Mouse (Mus musculus): ENCODE data around the gene Socs1. TPM values are rescaled to one million over a fixed set of nuclear protein-coding genes. Genes with fewer than 3 reads are reported as not detected.

Socs1 gene
- polyA plus RNA-seq, 1 experiment: 279 TPM

- WGBS: 79% methylated on average over 8 of the region's 8 CpGs
- TF ChIP-seq CTCF (IDR thresholded peaks at IDR 0.05; ENCODE audit: borderline replicate concordance, control insufficient read depth, extremely low read depth, insufficient read depth, low read length, poor library complexity): no peak
- TF ChIP-seq POLR2A (IDR thresholded peaks at IDR 0.05; ENCODE audit: control insufficient read depth, extremely low read depth, insufficient read depth, low read length, poor library complexity): no peak
- H3K27ac ChIP-seq (ENCODE audit: control insufficient read depth, insufficient read depth, low read length): no peak overlapping the region
- H3K4me1 ChIP-seq (replicated peaks; ENCODE audit: control insufficient read depth, insufficient read depth, low read length): peaks cover 24% of the 10 kb centered on the region
- no peaks in the 10 kb centered on the region for H3K36me3 ChIP-seq (ENCODE audit: control insufficient read depth, insufficient read depth, low read length)
- H3K4me3 ChIP-seq (ENCODE audit: control insufficient read depth, insufficient read depth, low read length): no peak overlapping the region
- H3K27me3 ChIP-seq (ENCODE audit: control insufficient read depth, insufficient read depth, low read length): no peaks in the 10 kb centered on the region
- DNase-seq: no peak
Measured at GRCm38 (mm10) chr16:10761182-10761581, 24.2 kb downstream of the Socs1 start.

GRCm38 (mm10) chr16:10756168-10756567 lies 29.2 kb downstream of the Socs1 start:
- no peaks in the 10 kb centered on the region for H3K36me3 ChIP-seq (ENCODE audit: control insufficient read depth, insufficient read depth, low read length)
- no peak overlapping the region for H3K4me3 ChIP-seq (ENCODE audit: control insufficient read depth, insufficient read depth, low read length)
- WGBS: 78% methylated on average over 6 of the region's 6 CpGs
- H3K27ac ChIP-seq (ENCODE audit: control insufficient read depth, insufficient read depth, low read length): no peak overlapping the region
- H3K4me1 ChIP-seq (replicated peaks; ENCODE audit: control insufficient read depth, insufficient read depth, low read length): peaks cover 32% of the 10 kb centered on the region
- H3K27me3 ChIP-seq (ENCODE audit: control insufficient read depth, insufficient read depth, low read length): no peaks in the 10 kb centered on the region
- no peak for DNase-seq
- TF ChIP-seq POLR2A (IDR thresholded peaks at IDR 0.05; ENCODE audit: control insufficient read depth, extremely low read depth, insufficient read depth, low read length, poor library complexity) (no peak), CTCF (IDR thresholded peaks at IDR 0.05; ENCODE audit: borderline replicate concordance, control insufficient read depth, extremely low read depth, insufficient read depth, low read length, poor library complexity) (no peak)

GRCm38 (mm10) chr16:10754521-10755296 lies 30.6 kb downstream of the Socs1 start:
- no peak for DNase-seq
- no peak overlapping the region for H3K27ac ChIP-seq (ENCODE audit: control insufficient read depth, insufficient read depth, low read length)
- WGBS: 99% methylated on average over 3 of the region's 3 CpGs
- H3K4me1 ChIP-seq (replicated peaks; ENCODE audit: control insufficient read depth, insufficient read depth, low read length): peaks cover 36% of the 10 kb centered on the region
- no peak for TF ChIP-seq POLR2A (IDR thresholded peaks at IDR 0.05; ENCODE audit: control insufficient read depth, extremely low read depth, insufficient read depth, low read length, poor library complexity)
- no peak for TF ChIP-seq CTCF (IDR thresholded peaks at IDR 0.05; ENCODE audit: borderline replicate concordance, control insufficient read depth, extremely low read depth, insufficient read depth, low read length, poor library complexity)
- H3K27me3 ChIP-seq (ENCODE audit: control insufficient read depth, insufficient read depth, low read length): no peaks in the 10 kb centered on the region
- H3K36me3 ChIP-seq (ENCODE audit: control insufficient read depth, insufficient read depth, low read length): no peaks in the 10 kb centered on the region
- H3K4me3 ChIP-seq (ENCODE audit: control insufficient read depth, insufficient read depth, low read length): no peak overlapping the region

- peaks cover 54% of the 10 kb centered on the region for H3K4me1 ChIP-seq (replicated peaks; ENCODE audit: control insufficient read depth, insufficient read depth, low read length)
- no peak overlapping the region for H3K4me3 ChIP-seq (ENCODE audit: control insufficient read depth, insufficient read depth, low read length)
- no peaks in the 10 kb centered on the region for H3K36me3 ChIP-seq (ENCODE audit: control insufficient read depth, insufficient read depth, low read length)
- DNase-seq: no peak
- H3K27me3 ChIP-seq (ENCODE audit: control insufficient read depth, insufficient read depth, low read length): no peaks in the 10 kb centered on the region
- TF ChIP-seq POLR2A (IDR thresholded peaks at IDR 0.05; ENCODE audit: control insufficient read depth, extremely low read depth, insufficient read depth, low read length, poor library complexity) (no peak), CTCF (IDR thresholded peaks at IDR 0.05; ENCODE audit: borderline replicate concordance, control insufficient read depth, extremely low read depth, insufficient read depth, low read length, poor library complexity) (no peak)
- WGBS: 61% methylated on average over 7 of the region's 7 CpGs
- H3K27ac ChIP-seq (ENCODE audit: control insufficient read depth, insufficient read depth, low read length): no peak overlapping the region
Measured at GRCm38 (mm10) chr16:10749824-10750223, 35.5 kb downstream of the Socs1 start.

DNA sequence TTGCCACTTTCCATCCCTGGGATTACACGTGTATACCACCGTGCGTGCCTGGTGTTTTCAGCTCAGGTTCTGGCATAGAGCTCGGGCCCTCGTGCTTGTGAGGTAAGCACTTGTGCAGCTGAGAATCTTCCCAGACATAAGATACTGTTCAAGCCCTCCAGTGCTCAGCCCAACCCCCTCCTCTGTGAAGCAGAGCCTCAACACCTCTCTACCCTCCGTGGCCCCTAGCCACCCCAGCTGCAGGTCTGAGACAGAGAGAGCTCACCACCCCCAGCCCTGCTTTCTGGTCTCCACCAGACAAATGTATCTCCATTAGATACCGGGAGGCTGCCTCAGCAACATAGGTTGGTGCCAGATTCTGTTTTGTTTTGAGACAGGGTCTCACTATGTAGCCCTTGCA lies 36.1 kb downstream of the Socs1 start:
- peaks cover 56% of the 10 kb centered on the region for H3K4me1 ChIP-seq (replicated peaks; ENCODE audit: control insufficient read depth, insufficient read depth, low read length)
- H3K36me3 ChIP-seq (ENCODE audit: control insufficient read depth, insufficient read depth, low read length): no peaks in the 10 kb centered on the region
- no peak for TF ChIP-seq POLR2A (IDR thresholded peaks at IDR 0.05; ENCODE audit: control insufficient read depth, extremely low read depth, insufficient read depth, low read length, poor library complexity)
- no peak for TF ChIP-seq CTCF (IDR thresholded peaks at IDR 0.05; ENCODE audit: borderline replicate concordance, control insufficient read depth, extremely low read depth, insufficient read depth, low read length, poor library complexity)
- DNase-seq: peak; percentile 36
- 60% methylated on average over 7 of the region's 7 CpGs for WGBS
- no peak overlapping the region for H3K4me3 ChIP-seq (ENCODE audit: control insufficient read depth, insufficient read depth, low read length)
- peak overlapping the region; percentile 40; the same call in 1 of the 2 replicates for H3K27ac ChIP-seq (ENCODE audit: control insufficient read depth, insufficient read depth, low read length)
- no peaks in the 10 kb centered on the region for H3K27me3 ChIP-seq (ENCODE audit: control insufficient read depth, insufficient read depth, low read length)

- 46% methylated on average over 2 of the region's 2 CpGs for WGBS
- Histone ChIP-seq H3K27me3 (ENCODE audit: control insufficient read depth, insufficient read depth, low read length) (no peaks in the 10 kb centered on the region), H3K4me3 (ENCODE audit: control insufficient read depth, insufficient read depth, low read length) (no peak overlapping the region), H3K27ac (ENCODE audit: control insufficient read depth, insufficient read depth, low read length) (peak overlapping the region; percentile 66), H3K36me3 (ENCODE audit: control insufficient read depth, insufficient read depth, low read length) (no peaks in the 10 kb centered on the region), H3K4me1 (replicated peaks; ENCODE audit: control insufficient read depth, insufficient read depth, low read length) (peaks cover 85% of the 10 kb centered on the region)
- DNase-seq: no peak
- TF ChIP-seq POLR2A (IDR thresholded peaks at IDR 0.05; ENCODE audit: control insufficient read depth, extremely low read depth, insufficient read depth, low read length, poor library complexity) (no peak), CTCF (IDR thresholded peaks at IDR 0.05; ENCODE audit: borderline replicate concordance, control insufficient read depth, extremely low read depth, insufficient read depth, low read length, poor library complexity) (no peak)
Measured at GRCm38 (mm10) chr16:10741082-10741481, 44.3 kb downstream of the Socs1 start.

Data from thymus, adult 2 months (tissue).